Mouse (Mus musculus) heart, adult 2 months (tissue): Measurements from ENCODE around the gene Gprc5a. TPM values are rescaled to one million over a fixed set of nuclear protein-coding genes. Genes with fewer than 3 reads are reported as not detected.

ENCODE experiments used
- DNase-seq, 2 experiments: peaks; one replicate each; pipeline ENCODE4 v3.0.0; 2021
- H3K27ac ChIP-seq: fragments of 200-600 bp; 2 replicates; pipeline ENCODE4 v1.8.1; 2022
- H3K27me3 ChIP-seq: fragments of 200-500 bp; 2 replicates; pipeline ENCODE4 v1.6.1; 2012; ENCODE audit warnings: mild to moderate bottlenecking, low read length, inconsistent platforms, mixed read lengths; ENCODE audit not compliant: control insufficient read depth, insufficient read depth
- H3K36me3 ChIP-seq: fragments of 200-500 bp; 2 replicates; pipeline ENCODE4 v1.6.1; 2012; ENCODE audit warnings: low read length, inconsistent platforms; ENCODE audit not compliant: control insufficient read depth, insufficient read depth
- H3K4me1 ChIP-seq: fragments of 200-500 bp; 2 replicates; pipeline ENCODE4 v1.6.1; 2011; ENCODE audit warnings: low read length; ENCODE audit not compliant: control insufficient read depth, insufficient read depth
- H3K4me3 ChIP-seq: fragments of 200-600 bp; 2 replicates; pipeline ENCODE4 v1.8.1; 2022
- H3K79me2 ChIP-seq: fragments of 200-500 bp; replicated peaks from 2 replicates; pipeline ENCODE4 v1.6.1; 2012; ENCODE audit warnings: mild to moderate bottlenecking, inconsistent platforms, low read length, moderate library complexity, mixed read lengths; ENCODE audit not compliant: control insufficient read depth, insufficient read depth
- H3K9ac ChIP-seq: fragments of 200-500 bp; 2 replicates; pipeline ENCODE4 v1.6.1; 2012; ENCODE audit warnings: low read depth, mild to moderate bottlenecking, control low read depth, inconsistent platforms, low read length, mixed read lengths
- CTCF ChIP-seq: fragments of 200-600 bp; IDR thresholded peaks from 2 replicates; pipeline ENCODE4 v1.8.1; 2022; ENCODE audit warnings: antibody characterized with exemption, mild to moderate bottlenecking, moderate library complexity
- EP300 ChIP-seq: fragments of 200-500 bp; IDR thresholded peaks from 2 replicates; pipeline ENCODE4 v1.6.1; 2011; ENCODE audit warnings: low read depth, low read length, control low read depth; ENCODE audit not compliant: insufficient read depth
- POLR2A ChIP-seq: fragments of 200-500 bp; IDR thresholded peaks from 2 replicates; pipeline ENCODE4 v1.6.1; 2011; ENCODE audit warnings: mild to moderate bottlenecking, low read depth, low read length, control low read depth; ENCODE audit not compliant: insufficient read depth
- WGBS: fragments of 180-500 bp; shearing (Covaris S2); methylation state at CpG from one replicate; pipeline ENCODE4 v1.1.7; 2018; 5-methylcytosine and 5-hydroxymethylcytosine counted together
- intact Hi-C: fragments of 180-260 bp; cut with DNase I; formaldehyde crosslinking; loops from one replicate; pipeline ENCODE4 v1.15.1; 2025
- polyA plus RNA-seq: library from polyadenylated mRNA; depleted of rRNA; stranded (reverse); fragments of >200 nt; gene quantifications from 2 replicates; pipeline ENCODE4 v1.2.3, GENCODE M21; 2012; rRNA removed
- total RNA-seq, 2 experiments: library from RNA; stranded (reverse); gene quantifications; 2 replicates each; pipeline ENCODE4 v1.2.3; 2021

The Gprc5a gene
- total and polyA plus RNA-seq, 3 experiments: 1.2 to 3.4 (median 2.9) TPM

DNA sequence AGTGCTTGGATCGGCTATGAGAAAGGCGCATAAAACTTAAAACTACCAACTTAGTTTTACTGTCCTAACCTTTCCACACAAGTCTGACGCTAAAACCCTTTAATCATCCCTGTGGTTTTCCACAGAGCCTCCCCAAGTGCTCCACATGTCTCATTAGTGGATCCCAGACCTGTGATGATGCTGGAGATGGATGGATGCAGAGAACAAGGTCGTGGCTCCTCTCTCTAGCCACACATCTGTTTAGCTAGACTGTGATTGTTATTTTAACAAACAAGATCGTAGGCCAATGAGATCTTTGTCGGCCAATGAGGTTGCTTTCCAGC, 47.6 kb downstream of the Gprc5a start:
- 29% methylated on average over 6 of the region's 6 CpGs for WGBS

GRCm38 (mm10) chr6:135116479-135116878, 51.0 kb downstream of the Gprc5a start:
- H3K79me2 ChIP-seq: no peaks in the 10 kb centered on the region
- WGBS: 86% methylated on average over 8 of the region's 8 CpGs
- intact Hi-C loops: no loop called here
- TF ChIP-seq EP300 (no peak), POLR2A (no peak), CTCF (no peak)
- H3K4me3 ChIP-seq: no peak overlapping the region
- H3K27me3 ChIP-seq: no peaks in the 10 kb centered on the region
- no peak overlapping the region for H3K27ac ChIP-seq
- no peak overlapping the region for H3K9ac ChIP-seq
- no peak for DNase-seq
- H3K4me1 ChIP-seq: no peaks in the 10 kb centered on the region
- no peaks in the 10 kb centered on the region for H3K36me3 ChIP-seq

More for the DNA sequence above, 47.6 kb downstream of the Gprc5a start:
- intact Hi-C loops: no loop called here
- Histone ChIP-seq H3K79me2 (no peaks in the 10 kb centered on the region), H3K4me1 (no peaks in the 10 kb centered on the region), H3K27ac (no peak overlapping the region), H3K9ac (no peak overlapping the region), H3K4me3 (no peak overlapping the region), H3K27me3 (no peaks in the 10 kb centered on the region), H3K36me3 (no peaks in the 10 kb centered on the region)
- DNase-seq: no peak
- no peak for TF ChIP-seq EP300
- TF ChIP-seq POLR2A: no peak

DNA sequence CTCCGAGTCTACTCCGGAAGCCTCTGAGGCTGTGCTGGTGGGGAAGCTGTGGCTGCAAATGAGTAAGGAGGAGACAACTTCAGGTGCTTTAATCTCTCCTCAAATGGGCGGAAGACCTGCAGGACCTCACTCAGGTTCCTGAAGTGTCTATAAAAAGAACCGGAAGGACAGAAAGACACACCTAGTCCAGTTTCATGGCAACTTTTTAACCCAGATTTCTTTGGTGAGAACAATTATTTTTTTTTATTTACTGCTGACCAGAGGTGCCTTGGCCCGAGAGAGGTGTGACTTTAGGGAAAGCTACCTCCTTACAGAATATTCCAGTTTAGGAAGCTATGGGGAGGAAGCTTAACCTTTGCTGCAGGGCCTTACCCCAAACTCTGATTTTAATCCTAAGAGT, 52.7 kb downstream of the Gprc5a start, which contains the start of gene Gprc5d:
Gene Gprc5d, minus strand, starts transcription at position 101 of the 400 bp plus-strand sequence.
- H3K4me1 ChIP-seq: no peaks in the 10 kb centered on the region
- H3K36me3 ChIP-seq: no peaks in the 10 kb centered on the region
- intact Hi-C loops: no loop called here
- TF ChIP-seq CTCF: no peak
- no peak for TF ChIP-seq POLR2A
- no peak for TF ChIP-seq EP300
- H3K9ac ChIP-seq: no peak within 1 kb of the TSS
- H3K79me2 ChIP-seq: no peaks in the 10 kb centered on the region
- no peak for DNase-seq
- 84% methylated on average over 5 of the region's 5 CpGs for WGBS
- no peak within 1 kb of the TSS for H3K27ac ChIP-seq
- no peak within 1 kb of the TSS for H3K4me3 ChIP-seq
- no peaks in the 10 kb centered on the region for H3K27me3 ChIP-seq

DNA sequence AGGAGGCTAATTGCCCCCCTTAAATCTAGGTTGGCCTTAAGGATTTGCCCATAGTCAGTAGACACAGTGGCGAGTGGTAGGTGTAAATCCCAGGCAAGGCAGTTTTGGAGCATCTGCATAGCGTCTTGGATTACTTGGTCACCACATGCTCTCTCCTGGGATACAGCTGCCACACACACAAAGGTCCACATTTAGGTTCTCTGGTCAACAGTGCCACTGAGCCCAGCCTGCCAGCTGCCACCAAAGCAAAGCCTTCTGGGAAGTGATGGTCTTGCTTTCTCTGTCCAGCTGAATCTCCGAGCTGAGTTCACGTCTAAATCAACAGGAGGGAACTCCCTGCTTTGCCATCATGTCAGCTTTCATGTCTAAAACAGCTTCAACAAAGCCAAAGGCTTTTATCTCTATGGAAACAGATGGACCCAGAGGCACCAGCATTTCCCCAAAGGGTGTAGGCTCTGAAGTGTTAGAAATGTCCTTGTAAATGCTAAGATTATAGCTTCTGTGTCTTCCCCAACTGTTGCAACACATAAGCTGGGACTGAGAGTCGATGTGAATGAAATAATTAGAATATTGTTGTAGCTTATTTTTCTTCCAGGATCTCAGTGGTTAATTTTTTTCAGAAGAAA, 59.4 kb downstream of the Gprc5a start:
- 59% methylated on average over 5 of the region's 5 CpGs for WGBS
- no peak overlapping the region for H3K27ac ChIP-seq

DNA sequence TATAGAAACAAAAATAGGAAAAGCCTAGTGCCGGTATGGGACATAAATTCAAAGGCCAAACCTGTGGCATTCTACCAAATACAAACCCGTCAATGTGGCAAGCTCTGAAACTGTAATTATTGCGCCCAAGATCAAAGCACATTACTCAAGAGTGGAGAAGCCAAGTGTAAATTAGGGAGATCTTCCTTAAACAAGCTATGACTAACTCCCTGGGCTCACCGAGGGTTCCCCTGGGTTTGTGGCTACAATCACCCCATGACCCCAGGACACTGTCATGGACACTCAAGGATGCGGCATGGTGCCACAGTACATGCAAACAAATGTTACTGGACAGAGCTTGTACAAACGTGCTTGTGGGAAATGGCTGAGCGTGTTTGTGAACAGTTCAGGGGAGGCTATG, 67.6 kb downstream of the Gprc5a start:
- Histone ChIP-seq H3K4me3 (no peak overlapping the region), H3K27me3 (no peaks in the 10 kb centered on the region), H3K27ac (no peak overlapping the region), H3K4me1 (peaks cover 2% of the 10 kb centered on the region; the same call in 1 of the 2 replicates), H3K79me2 (no peaks in the 10 kb centered on the region), H3K36me3 (no peaks in the 10 kb centered on the region), H3K9ac (no peak overlapping the region)
- no peak for DNase-seq
- no peak for TF ChIP-seq CTCF
- TF ChIP-seq POLR2A: no peak
- no peak for TF ChIP-seq EP300
- intact Hi-C loops: no loop called here
- WGBS: 94% methylated on average over 7 of the region's 7 CpGs

More for the DNA sequence above, 59.4 kb downstream of the Gprc5a start:
- TF ChIP-seq EP300: no peak
- no peak for TF ChIP-seq POLR2A
- TF ChIP-seq CTCF: no peak
- H3K36me3 ChIP-seq: no peaks in the 10 kb centered on the region
- H3K4me3 ChIP-seq: no peak overlapping the region
- no peak for DNase-seq
- intact Hi-C loops: no loop called here
- no peak overlapping the region for H3K9ac ChIP-seq
- H3K79me2 ChIP-seq: no peaks in the 10 kb centered on the region
- H3K27me3 ChIP-seq: no peaks in the 10 kb centered on the region
- H3K4me1 ChIP-seq: no peaks in the 10 kb centered on the region

DNA sequence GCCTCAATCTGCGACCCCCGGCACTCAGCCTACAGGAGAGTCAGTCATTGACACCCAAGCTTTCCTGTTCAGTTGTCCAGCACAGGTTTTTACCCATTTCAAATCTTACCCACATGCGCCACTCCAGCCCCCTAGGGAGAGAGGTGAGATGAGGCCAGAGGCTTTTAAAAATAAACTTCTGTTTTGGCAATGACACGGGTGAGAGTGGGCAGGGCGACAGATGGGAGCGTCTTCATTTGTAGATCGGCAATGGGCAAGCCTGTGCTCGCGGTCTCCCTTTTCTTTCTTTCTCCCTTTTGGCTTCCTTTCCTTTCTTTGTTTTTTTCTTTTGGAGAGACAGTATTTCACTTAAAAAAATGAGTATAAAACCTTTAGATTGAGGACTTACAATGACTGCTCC, 68.0 kb downstream of the Gprc5a start:
- TF ChIP-seq EP300 (no peak), POLR2A (no peak), CTCF (no peak)
- Histone ChIP-seq H3K27me3 (no peaks in the 10 kb centered on the region), H3K27ac (no peak overlapping the region), H3K4me3 (no peak overlapping the region), H3K4me1 (peaks cover 2% of the 10 kb centered on the region; the same call in 1 of the 2 replicates), H3K9ac (no peak overlapping the region), H3K79me2 (no peaks in the 10 kb centered on the region), H3K36me3 (no peaks in the 10 kb centered on the region)
- DNase-seq: no peak
- 89% methylated on average over 9 of the region's 9 CpGs for WGBS
- intact Hi-C loops: no loop called here

Other genes starting within 250 kb of the Gprc5a start
- gene Crebl2, start 235.5 kb upstream of the Gprc5a start, total RNA-seq: 10 to 100 TPM; 12.2 to 16.2 TPM
- gene Crebl2, start 235.5 kb upstream of the Gprc5a start, polyA plus RNA-seq: 9.2 and 15.3 TPM in 2 replicates
- gene Gpr19, start 167.1 kb upstream of the Gprc5a start, total RNA-seq: 1 to 10 TPM; 3.2 to 4.8 TPM
- 4.4 and 6.1 TPM in 2 replicates for gene Gpr19, start 167.1 kb upstream of the Gprc5a start, polyA plus RNA-seq
- 10 to 100 TPM; 35.9 to 42.0 TPM for gene Cdkn1b, start 145.2 kb upstream of the Gprc5a start, total RNA-seq
- gene Cdkn1b, start 145.2 kb upstream of the Gprc5a start, polyA plus RNA-seq: 14.6 and 15.0 TPM in 2 replicates
- 1 to 10 TPM; 6.9 to 9.3 TPM for gene Apold1, start 83.9 kb upstream of the Gprc5a start, total RNA-seq
- 3.6 and 4.4 TPM in 2 replicates for gene Apold1, start 83.9 kb upstream of the Gprc5a start, polyA plus RNA-seq
- gene Ddx47, start 54.0 kb upstream of the Gprc5a start, total RNA-seq: 10 to 100 TPM; 38.1 to 40.3 TPM
- gene Ddx47, start 54.0 kb upstream of the Gprc5a start, polyA plus RNA-seq: 32.2 and 53.1 TPM in 2 replicates
- gene Gprc5d, start 52.6 kb downstream of the Gprc5a start, total RNA-seq: not detected
- not detected in 2 replicates for gene Gprc5d, start 52.6 kb downstream of the Gprc5a start, polyA plus RNA-seq
- 1 to 10 TPM; 6.4 to 9.5 TPM for gene Fam234b, start 132.3 kb downstream of the Gprc5a start, total RNA-seq
- gene Fam234b, start 132.3 kb downstream of the Gprc5a start, polyA plus RNA-seq: 5.8 TPM in 2 replicates
- 10 to 100 TPM; 46.6 to 57.8 TPM for gene Hebp1, start 132.4 kb downstream of the Gprc5a start, total RNA-seq
- gene Hebp1, start 132.4 kb downstream of the Gprc5a start, polyA plus RNA-seq: 11.3 and 14.1 TPM in 2 replicates
- gene Gsg1, start 188.7 kb downstream of the Gprc5a start, total RNA-seq: under 1 TPM; 0.34 to 0.68 TPM
- 2.7 and 3.0 TPM in 2 replicates for gene Gsg1, start 188.7 kb downstream of the Gprc5a start, polyA plus RNA-seq
- gene Pbp2, start 244.8 kb downstream of the Gprc5a start, total RNA-seq: not detected
- gene Pbp2, start 244.8 kb downstream of the Gprc5a start, polyA plus RNA-seq: 0.12 TPM in 1 of 2 replicates, not detected in the other